Mouse (Mus musculus): ENCODE results near the gene Cercam. TPM values are rescaled to one million over a fixed set of nuclear protein-coding genes. Genes with fewer than 3 reads are reported as not detected.
"Not testable (repeated sequence)": the region's sequence is repeated elsewhere in the genome, so short reads cannot be mapped to it uniquely, and the experiment has no call there.

Gene Cercam
- total RNA-seq, 4 experiments from 2014 or later = 1.4 to 3.6 (median 1.7) TPM

- no peak for DNase-seq (ENCODE audit: low spot score in 2 of 2)
Observed at GRCm38 (mm10) chr2:29896071-29896470, 27.1 kb downstream of the Cercam start.

- DNase-seq (ENCODE audit: low spot score in 2 of 2) = no peak
Observed at GRCm38 (mm10) chr2:29897366-29897765, 28.4 kb downstream of the Cercam start.

GRCm38 (mm10) chr2:29898081-29898480, 29.1 kb downstream of the Cercam start:
- DNase-seq (ENCODE audit: low spot score in 2 of 2) = no peak

GRCm38 (mm10) chr2:29902194-29902593, 33.2 kb downstream of the Cercam start:
- DNase-seq (ENCODE audit: low spot score in 2 of 2) = no peak

- not testable (repeated sequence) for DNase-seq (ENCODE audit: low spot score in 2 of 2)
Observed at GRCm38 (mm10) chr2:29908171-29908570, 39.2 kb downstream of the Cercam start.

- no peak for DNase-seq (ENCODE audit: low spot score in 2 of 2)
Observed at GRCm38 (mm10) chr2:29910042-29910441, 41.1 kb downstream of the Cercam start.

- no peak for DNase-seq (ENCODE audit: low spot score in 2 of 2)
Observed at GRCm38 (mm10) chr2:29917621-29918020, 48.7 kb downstream of the Cercam start.

GRCm38 (mm10) chr2:29922011-29922410, 53.0 kb downstream of the Cercam start:
- DNase-seq (ENCODE audit: low spot score in 2 of 2) = peak; percentile 46 to 74

- DNase-seq (ENCODE audit: low spot score in 2 of 2) = no peak
Observed at GRCm38 (mm10) chr2:29926542-29926941, 57.6 kb downstream of the Cercam start.

GRCm38 (mm10) chr2:29930506-29930905, 61.5 kb downstream of the Cercam start:
- no peak for DNase-seq (ENCODE audit: low spot score in 2 of 2)

- DNase-seq (ENCODE audit: low spot score in 2 of 2) = no peak
Observed at GRCm38 (mm10) chr2:29931194-29931593, 62.2 kb downstream of the Cercam start.

Small RNA genes lying within 50 kb of the gene (microRNA-seq; reads per million reads assigned to microRNA genes)
- gene Mir219a-2 (not detected), gene Mir219b (not detected)

Other genes starting within 250 kb of the Cercam start
- 100 to 1,000 TPM; 152 to 187 (median 158) TPM for gene Rapgef1, start 249.4 kb upstream of the Cercam start, total RNA-seq (2022)
- not detected for gene Gm13420, start 117.5 kb upstream of the Cercam start, total RNA-seq (2022)
- gene Gm13547, start 109.9 kb upstream of the Cercam start, total RNA-seq (2022) = not detected
- 1 to 10 TPM; 6.7 to 8.4 (median 7.5) TPM for gene Coq4, start 81.7 kb upstream of the Cercam start, total RNA-seq (2022)
- gene Trub2, start 80.7 kb upstream of the Cercam start, total RNA-seq (2022) = 10 to 100 TPM; 20.8 to 31.6 (median 26.2) TPM
- 1 to 10 TPM; 5.4 to 7.5 (median 6.6) TPM for gene Slc27a4, start 66.5 kb upstream of the Cercam start, total RNA-seq (2022)
- gene Urm1, start 49.1 kb upstream of the Cercam start, total RNA-seq (2022) = 10 to 100 TPM; 25.7 to 33.0 (median 28.5) TPM
- 10 to 100 TPM in 3 of 4 experiments, 1 to 10 TPM in 1; 9.9 to 12.1 (median 11.1) TPM for gene Odf2, start 20.1 kb downstream of the Cercam start, total RNA-seq (2022)
- gene Gle1, start 66.3 kb downstream of the Cercam start, total RNA-seq (2022) = 10 to 100 TPM; 20.1 to 27.0 (median 22.9) TPM
- gene Sptan1, start 96.4 kb downstream of the Cercam start, total RNA-seq (2022) = 10 to 100 TPM; 29.2 to 43.7 (median 36.4) TPM
- gene Wdr34, start 179.7 kb downstream of the Cercam start, total RNA-seq (2022) = 1 to 10 TPM; 3.9 to 5.6 (median 4.3) TPM
- gene Set, start 188.2 kb downstream of the Cercam start, total RNA-seq (2022) = 100 to 1,000 TPM; 106 to 121 (median 118) TPM
- 1 to 10 TPM; 2.1 to 3.2 (median 2.7) TPM for gene Pkn3, start 208.5 kb downstream of the Cercam start, total RNA-seq (2022)
- gene Zdhhc12, start 224.5 kb downstream of the Cercam start, total RNA-seq (2022) = 1 to 10 TPM; 3.1 to 3.9 (median 3.4) TPM

Measured in gastrocnemius, adult 8-10 months (tissue).